Mouse (Mus musculus) MEL (cell line): ENCODE data around the gene Cd248.

Experiments
- CTCF ChIP-seq, 3 experiments: IDR thresholded peaks in 2 of 3; conservative IDR thresholded peaks in 1 of 3; 2 replicates each; pipeline ENCODE4 v1.5.1; 2011 to 2012; ENCODE audit warnings: low read length in 3 of 3, low read depth in 2 of 3, mild to moderate bottlenecking in 2 of 3, improper control_type of control experiment in 1 of 3, inconsistent platforms in 1 of 3, mixed read lengths in 1 of 3, moderate library complexity in 1 of 3; ENCODE audit not compliant: control insufficient read depth in 1 of 3, insufficient read depth in 1 of 3, poor library complexity in 1 of 3, severe bottlenecking in 1 of 3
- ELF1 ChIP-seq: IDR thresholded peaks from 2 replicates; pipeline ENCODE4 v1.6.1; 2014; ENCODE audit warnings: low read depth, mild to moderate bottlenecking, inconsistent platforms, low read length, improper control_type of control experiment, moderate library complexity
- EP300 ChIP-seq, 2 experiments: IDR thresholded peaks; 2 replicates each; pipeline ENCODE4 v1.6.1; 2011; ENCODE audit warnings: improper control_type of control experiment in 2 of 2, low read length in 2 of 2, low read depth in 1 of 2, mild to moderate bottlenecking in 1 of 2
- HCFC1 ChIP-seq: IDR thresholded peaks from 2 replicates; pipeline ENCODE4 v1.6.1; 2012; ENCODE audit warnings: low read depth, mild to moderate bottlenecking, inconsistent platforms, low read length, improper control_type of control experiment, moderate library complexity
- NELFE ChIP-seq: IDR thresholded peaks from 2 replicates; pipeline ENCODE4 v1.6.1; 2011; ENCODE audit warnings: low read depth, low read length, improper control_type of control experiment
- TCF12 ChIP-seq: IDR thresholded peaks from 2 replicates; pipeline ENCODE4 v1.6.1; 2014; ENCODE audit warnings: low read depth, mild to moderate bottlenecking, inconsistent platforms, low read length, improper control_type of control experiment, moderate library complexity
- USF1 ChIP-seq: IDR thresholded peaks from 2 replicates; pipeline ENCODE4 v1.6.1; 2014; ENCODE audit warnings: low read depth, mild to moderate bottlenecking, inconsistent platforms, low read length, improper control_type of control experiment, moderate library complexity

GRCm38 (mm10) chr19:5084834-5085144 is 16.9 kb downstream of the Cd248 start:
- TF ChIP-seq CTCF (IDR thresholded peaks at IDR 0.05 in 2 of 3, conservative IDR thresholded peaks at IDR 0.05 in 1 of 3; ENCODE audit: control insufficient read depth in 1 of 3, insufficient read depth in 1 of 3, low read depth in 2 of 3, low read length in 3 of 3, poor library complexity in 1 of 3, severe bottlenecking in 1 of 3) = no peak
- no peak for TF ChIP-seq TCF12
- no peak for TF ChIP-seq HCFC1
- no peak for TF ChIP-seq USF1
- TF ChIP-seq NELFE = no peak
- no peak for TF ChIP-seq EP300 (IDR thresholded peaks at IDR 0.05; ENCODE audit: low read depth in 1 of 2, low read length in 2 of 2)
- TF ChIP-seq ELF1 = no peak
